Comparison of ENCODE assay signal across 18 mouse cellular contexts in the genomic region with DNA sequence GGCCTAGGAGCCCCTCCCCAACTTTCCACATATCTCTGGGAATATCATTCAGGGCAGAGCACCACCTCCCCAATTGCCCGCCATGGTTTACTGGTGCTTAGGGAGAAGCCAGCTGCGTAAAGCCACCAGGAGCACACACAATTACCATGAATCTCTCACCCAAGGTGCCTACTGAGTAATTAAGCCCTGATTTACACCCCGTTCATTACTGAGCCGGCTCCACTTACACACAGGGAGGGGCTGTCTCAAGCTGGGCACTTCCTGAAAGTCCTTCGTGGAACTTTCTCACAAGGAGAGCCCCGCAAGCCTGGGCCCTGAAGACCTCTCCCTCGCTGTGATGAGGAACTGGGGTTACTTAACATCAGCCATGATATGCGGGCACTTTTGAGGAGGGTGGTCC.
"Had no signal": no experiment of that assay in that cellular context is flagged by ENCODE, and none has a peak within 500 bp of the region (broad histone marks: within the 10 kb centered on the region; RNA-seq: fewer than 3 reads in every experiment).

No protein-coding gene starts in this region.

- ATAC-seq: intestine, postnatal 0 days; liver, embryonic 12.5 days had no signal

- H3K9me3 ChIP-seq: limb, embryonic 13.5 days; liver, embryonic 12.5 days; liver, embryonic 15.5 days; lung, embryonic 15.5 days; megakaryocyte, embryonic 14.5 days; midbrain, embryonic 10.5 days; stomach, embryonic 15.5 days had no signal

- H3K4me2 ChIP-seq: limb, embryonic 13.5 days; liver, embryonic 12.5 days; liver, embryonic 15.5 days; lung, embryonic 15.5 days; stomach, embryonic 15.5 days had no signal

- H3K9ac ChIP-seq: limb, embryonic 13.5 days; liver, embryonic 12.5 days; liver, embryonic 15.5 days; lung, embryonic 15.5 days; stomach, embryonic 15.5 days had no signal

- DNase-seq: layer of hippocampus, adult 9-11 months; liver; lung, adult 18-20 months; lung, postnatal 10 days; lung, postnatal 36 days; midbrain, embryonic 14.5 days; retina, postnatal 1 day; right cerebral cortex, postnatal 25 days; spleen, adult 18-20 months; thymus, postnatal 25 days had no signal

- H3K4me3 ChIP-seq: limb, embryonic 13.5 days; liver, embryonic 12.5 days; liver, embryonic 15.5 days; lung, embryonic 15.5 days; megakaryocyte, embryonic 14.5 days; midbrain, embryonic 10.5 days; stomach, embryonic 15.5 days had no signal

- H3K27ac ChIP-seq: limb, embryonic 13.5 days; liver, embryonic 12.5 days; liver, embryonic 15.5 days; lung, embryonic 15.5 days; midbrain, embryonic 10.5 days; stomach, embryonic 15.5 days had no signal

- H3K27me3 ChIP-seq: limb, embryonic 13.5 days; liver, embryonic 12.5 days; liver, embryonic 15.5 days; lung, embryonic 15.5 days; stomach, embryonic 15.5 days had no signal

- H3K4me1 ChIP-seq: liver, embryonic 12.5 days; liver, embryonic 15.5 days; midbrain, embryonic 10.5 days had no signal

- H3K36me3 ChIP-seq: lung, embryonic 15.5 days had no signal
